Mouse (Mus musculus): ENCODE data around the gene Mars.

Mars gene

GRCm38 (mm10) chr10:127311476-127312355, at the start of gene Mars:
TSS of gene Mars (minus strand) at chr10:127311786.
- peak; percentile 93 for DNase-seq

- no peak for DNase-seq
Measured at GRCm38 (mm10) chr10:127360714-127361113, 49.1 kb upstream of the Mars start.

- DNase-seq, result no peak
Measured at GRCm38 (mm10) chr10:127355336-127355735, 43.8 kb upstream of the Mars start.

- DNase-seq, result no peak
Measured at GRCm38 (mm10) chr10:127353909-127354895, 42.6 kb upstream of the Mars start, which contains the start of gene Inhbe. TSS of gene Inhbe (minus strand) at chr10:127354411.

- DNase-seq, result no peak
Measured at GRCm38 (mm10) chr10:127352766-127353165, 41.2 kb upstream of the Mars start.

GRCm38 (mm10) chr10:127352187-127352586, 40.6 kb upstream of the Mars start:
- no peak for DNase-seq

GRCm38 (mm10) chr10:127351719-127352118, 40.1 kb upstream of the Mars start:
- DNase-seq, result no peak

- no peak for DNase-seq
Measured at GRCm38 (mm10) chr10:127351285-127351595, 39.7 kb upstream of the Mars start.

GRCm38 (mm10) chr10:127350594-127351284, 39.2 kb upstream of the Mars start:
- peak; percentile 83 for DNase-seq

GRCm38 (mm10) chr10:127349810-127350209, 38.2 kb upstream of the Mars start:
- no peak for DNase-seq

- peak; percentile 44 for DNase-seq
Measured at GRCm38 (mm10) chr10:127348957-127349356, 37.4 kb upstream of the Mars start.

GRCm38 (mm10) chr10:127346173-127346572, 34.6 kb upstream of the Mars start:
- no peak for DNase-seq

- DNase-seq, result no peak
Measured at GRCm38 (mm10) chr10:127343029-127343428, 31.4 kb upstream of the Mars start.

GRCm38 (mm10) chr10:127341891-127342639, 30.5 kb upstream of the Mars start, which contains the start of gene Gli1:
TSS of gene Gli1 (minus strand) at chr10:127341974.
- peak; percentile 85 for DNase-seq

GRCm38 (mm10) chr10:127341360-127341690, 29.7 kb upstream of the Mars start:
- DNase-seq, result no peak

- DNase-seq, result no peak
Measured at GRCm38 (mm10) chr10:127340577-127341359, 29.2 kb upstream of the Mars start.

- no peak for DNase-seq
Measured at GRCm38 (mm10) chr10:127339683-127340576, 28.3 kb upstream of the Mars start.

GRCm38 (mm10) chr10:127338930-127339682, 27.5 kb upstream of the Mars start:
- DNase-seq, result peak; percentile 89

- no peak for DNase-seq
Measured at GRCm38 (mm10) chr10:127337536-127338099, 26.0 kb upstream of the Mars start.
